Mouse (Mus musculus): ENCODE results near the gene Pnliprp2. TPM values are rescaled to one million over a fixed set of nuclear protein-coding genes. Genes with fewer than 3 reads are reported as not detected.

The Pnliprp2 gene
- polyA plus RNA-seq, 1 experiment, result 0.07 TPM

DNA sequence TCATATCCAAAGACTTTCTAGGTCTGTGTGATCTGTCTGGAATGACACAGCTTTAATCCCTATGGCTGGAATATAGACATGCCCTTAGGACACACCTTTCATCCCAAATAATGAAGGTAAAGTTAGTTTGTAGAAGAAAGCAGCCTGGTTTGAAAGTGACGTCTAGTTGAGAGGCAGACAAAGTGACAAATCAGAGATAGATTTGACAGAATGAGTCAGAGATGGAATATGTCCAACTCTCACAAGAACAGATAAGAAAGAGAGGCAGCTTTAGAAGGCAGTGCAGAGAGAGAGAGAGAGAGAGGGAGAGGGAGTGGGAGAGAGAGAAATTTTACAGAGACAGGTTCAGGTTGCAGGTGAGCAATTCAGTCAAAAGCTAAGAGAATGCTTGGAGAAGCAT is 64.8 kb downstream of the Pnliprp2 start:
- no peak for DNase-seq (ENCODE audit: low read depth)
- TF ChIP-seq CTCF (IDR thresholded peaks at IDR 0.05; ENCODE audit: borderline replicate concordance, extremely low read depth, insufficient read depth, insufficient read length) (no peak), POLR2A (IDR thresholded peaks at IDR 0.05; ENCODE audit: borderline replicate concordance, extremely low read depth, insufficient read depth, insufficient read length, poor library complexity, severe bottlenecking) (no peak)

Other genes with a start within 250 kb of the Pnliprp2 start
- gene Ccdc172, start 247.7 kb upstream of the Pnliprp2 start, polyA plus RNA-seq (2012; rRNA removed), result not detected in 2 replicates
- gene Pnlip, start 107.2 kb upstream of the Pnliprp2 start, polyA plus RNA-seq (2012; rRNA removed), result 0.10 and 0.16 TPM in 2 replicates
- gene Pnliprp1, start 30.8 kb upstream of the Pnliprp2 start, polyA plus RNA-seq (2012; rRNA removed), result 0.14 and 0.62 TPM in 2 replicates
- gene 1700019N19Rik, start 34.7 kb downstream of the Pnliprp2 start, polyA plus RNA-seq (2012; rRNA removed), result 0.08 TPM in 1 of 2 replicates, not detected in the other
- 1.5 and 1.6 TPM in 2 replicates for gene Eno4, start 183.7 kb downstream of the Pnliprp2 start, polyA plus RNA-seq (2012; rRNA removed)
- gene Hspa12a, start 183.9 kb downstream of the Pnliprp2 start, polyA plus RNA-seq (2012; rRNA removed), result 46.8 and 64.6 TPM in 2 replicates